Mouse (Mus musculus): ENCODE results near the gene Sipa1l3.

The Sipa1l3 gene

GRCm38 (mm10) chr7:29390234-29390633 lies 128.2 kb downstream of the Sipa1l3 start:
- DNase-seq (ENCODE audit: extremely low read depth, insufficient read length, low spot score), result no peak

- no peak for DNase-seq (ENCODE audit: extremely low read depth, insufficient read length, low spot score)
Observed at GRCm38 (mm10) chr7:29387524-29388068, 130.8 kb downstream of the Sipa1l3 start.

- DNase-seq (ENCODE audit: extremely low read depth, insufficient read length, low spot score), result no peak
Observed at GRCm38 (mm10) chr7:29386349-29386748, 132.1 kb downstream of the Sipa1l3 start.

GRCm38 (mm10) chr7:29385791-29386190 lies 132.7 kb downstream of the Sipa1l3 start:
- DNase-seq (ENCODE audit: extremely low read depth, insufficient read length, low spot score), result no peak

GRCm38 (mm10) chr7:29383255-29383654 lies 135.2 kb downstream of the Sipa1l3 start:
- peak; percentile 49 for DNase-seq (ENCODE audit: extremely low read depth, insufficient read length, low spot score)

- DNase-seq (ENCODE audit: extremely low read depth, insufficient read length, low spot score), result no peak
Observed at GRCm38 (mm10) chr7:29381466-29382040, 136.9 kb downstream of the Sipa1l3 start.

GRCm38 (mm10) chr7:29374054-29374453 lies 144.4 kb downstream of the Sipa1l3 start:
- DNase-seq (ENCODE audit: extremely low read depth, insufficient read length, low spot score), result no peak

GRCm38 (mm10) chr7:29372123-29372522 lies 146.3 kb downstream of the Sipa1l3 start:
- no peak for DNase-seq (ENCODE audit: extremely low read depth, insufficient read length, low spot score)

GRCm38 (mm10) chr7:29370031-29370430 lies 148.4 kb downstream of the Sipa1l3 start:
- DNase-seq (ENCODE audit: extremely low read depth, insufficient read length, low spot score), result no peak

GRCm38 (mm10) chr7:29368004-29368320 lies 150.5 kb downstream of the Sipa1l3 start:
- DNase-seq (ENCODE audit: extremely low read depth, insufficient read length, low spot score), result no peak

GRCm38 (mm10) chr7:29367166-29368003 lies 151.1 kb downstream of the Sipa1l3 start:
- no peak for DNase-seq (ENCODE audit: extremely low read depth, insufficient read length, low spot score)

- DNase-seq (ENCODE audit: extremely low read depth, insufficient read length, low spot score), result no peak
Observed at GRCm38 (mm10) chr7:29364052-29364451, 154.4 kb downstream of the Sipa1l3 start.

- DNase-seq (ENCODE audit: extremely low read depth, insufficient read length, low spot score), result no peak
Observed at GRCm38 (mm10) chr7:29361497-29361896, 156.9 kb downstream of the Sipa1l3 start.

- no peak for DNase-seq (ENCODE audit: extremely low read depth, insufficient read length, low spot score)
Observed at GRCm38 (mm10) chr7:29355406-29355805, 163.0 kb downstream of the Sipa1l3 start.

GRCm38 (mm10) chr7:29354161-29354560 lies 164.3 kb downstream of the Sipa1l3 start:
- DNase-seq (ENCODE audit: extremely low read depth, insufficient read length, low spot score), result no peak

- DNase-seq (ENCODE audit: extremely low read depth, insufficient read length, low spot score), result no peak
Observed at GRCm38 (mm10) chr7:29352246-29352645, 166.2 kb downstream of the Sipa1l3 start.

GRCm38 (mm10) chr7:29350489-29350888 lies 168.0 kb downstream of the Sipa1l3 start:
- DNase-seq (ENCODE audit: extremely low read depth, insufficient read length, low spot score), result peak; percentile 86

- no peak for DNase-seq (ENCODE audit: extremely low read depth, insufficient read length, low spot score)
Observed at GRCm38 (mm10) chr7:29346212-29346611, 172.2 kb downstream of the Sipa1l3 start.

- no peak for DNase-seq (ENCODE audit: extremely low read depth, insufficient read length, low spot score)
Observed at GRCm38 (mm10) chr7:29345534-29345933, 172.9 kb downstream of the Sipa1l3 start.

- no peak for DNase-seq (ENCODE audit: extremely low read depth, insufficient read length, low spot score)
Observed at GRCm38 (mm10) chr7:29343746-29344145, 174.7 kb downstream of the Sipa1l3 start.

GRCm38 (mm10) chr7:29342489-29343092 lies 175.8 kb downstream of the Sipa1l3 start:
- no peak for DNase-seq (ENCODE audit: extremely low read depth, insufficient read length, low spot score)

GRCm38 (mm10) chr7:29341722-29342121 lies 176.7 kb downstream of the Sipa1l3 start:
- no peak for DNase-seq (ENCODE audit: extremely low read depth, insufficient read length, low spot score)
